Mouse (Mus musculus) embryonic facial prominence, embryonic 11.5 days (tissue): Measurements from ENCODE around the gene Zc3h18. TPM values are rescaled to one million over a fixed set of nuclear protein-coding genes. Genes with fewer than 3 reads are reported as not detected.

Experiments used
- ATAC-seq: fragments of 200-750 bp; cut with Nextera tagmentation; replicated peaks from 2 replicates; pipeline ENCODE4 v1.8.0; 2017; ENCODE audit warnings: low read depth; ENCODE audit not compliant: insufficient number of reproducible peaks, low FRiP score, low TSS enrichment
- DNase-seq: peaks from one replicate; pipeline ENCODE4 v3.0.0-alpha.2; 2015; ENCODE audit warnings: low spot score
- H3K27ac ChIP-seq: fragments of 300-500 bp; sonication (generic); replicated peaks from 2 replicates; pipeline ENCODE4 v1.5.1; 2014; ENCODE audit warnings: mild to moderate bottlenecking, low read depth, low read length, control low read depth
- H3K27me3 ChIP-seq: fragments of 300-500 bp; sonication (generic); 2 replicates; pipeline ENCODE4 v1.6.1; 2014; ENCODE audit warnings: mild to moderate bottlenecking, low read length, moderate library complexity, mixed read lengths; ENCODE audit not compliant: control insufficient read depth, insufficient read depth
- H3K36me3 ChIP-seq: fragments of 300-500 bp; sonication (generic); replicated peaks from 2 replicates; pipeline ENCODE4 v1.6.1; 2014; ENCODE audit warnings: low read depth, mild to moderate bottlenecking, low read length, moderate library complexity, mixed read lengths; ENCODE audit not compliant: control insufficient read depth, insufficient read depth
- H3K4me1 ChIP-seq: fragments of 300-500 bp; sonication (generic); 2 replicates; pipeline ENCODE4 v1.6.1; 2014; ENCODE audit warnings: low read length, mixed read lengths; ENCODE audit not compliant: control insufficient read depth, insufficient read depth
- H3K4me2 ChIP-seq: fragments of 300-500 bp; sonication (generic); 2 replicates; pipeline ENCODE4 v1.6.1; 2014; ENCODE audit warnings: low read depth, mild to moderate bottlenecking, control low read depth, low read length, moderate library complexity
- H3K4me3 ChIP-seq: fragments of 300-500 bp; sonication (generic); 2 replicates; pipeline ENCODE4 v1.5.1; 2014; ENCODE audit warnings: low read depth, low read length, control low read depth
- H3K9ac ChIP-seq: fragments of 300-500 bp; sonication (generic); replicated peaks from 2 replicates; pipeline ENCODE4 v1.6.1; 2014; ENCODE audit warnings: mild to moderate bottlenecking, control low read depth, low read length
- H3K9me3 ChIP-seq: fragments of 300-500 bp; sonication (generic); replicated peaks from 2 replicates; pipeline ENCODE4 v1.6.1; 2016; ENCODE audit warnings: mild to moderate bottlenecking, low read length, inconsistent platforms, mixed read lengths; ENCODE audit not compliant: control insufficient read depth
- WGBS: fragments of 180-500 bp; shearing (Covaris S2); extraction: QIAGEN DNeasy Blood & Tissue Kit; methylation state at CpG from one replicate; pipeline ENCODE4 v1.1.7; 2014; 5-methylcytosine and 5-hydroxymethylcytosine counted together
- polyA plus RNA-seq: library from polyadenylated mRNA; unstranded; fragments of >200 nt; fragmentation: Nextera tagmentation; extraction: Ambion mirVana; gene quantifications from 2 replicates; pipeline ENCODE4 v1.2.1, GENCODE M21; 2014

The Zc3h18 gene
- polyA plus RNA-seq, 1 experiment from 2014 or later, result 40.1 TPM

DNA sequence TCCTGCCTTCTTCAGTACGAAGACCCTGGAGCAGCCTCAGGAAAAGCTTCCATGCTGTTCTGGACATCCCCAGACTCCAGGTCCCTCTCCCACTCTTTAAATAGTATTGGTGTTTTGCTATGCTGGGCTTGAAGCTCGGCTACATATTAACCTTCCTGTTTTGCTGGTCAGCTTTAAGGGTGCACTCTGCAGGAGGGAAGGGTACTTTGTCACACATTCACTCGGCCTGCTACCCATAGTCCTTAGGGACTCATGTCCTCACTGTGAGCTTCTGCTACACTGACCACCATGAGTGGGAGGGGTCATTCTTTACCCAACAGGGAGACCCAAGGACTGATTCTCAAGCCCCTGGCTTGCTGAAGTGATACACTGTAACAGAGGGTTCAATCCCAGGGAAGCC, 54.2 kb downstream of the Zc3h18 start:
- H3K9ac ChIP-seq, result no peak overlapping the region
- no peak overlapping the region for H3K4me3 ChIP-seq
- no peaks in the 10 kb centered on the region; the same call in 1 of the 2 replicates for H3K4me1 ChIP-seq
- no peak overlapping the region for H3K4me2 ChIP-seq
- no peak overlapping the region for H3K27ac ChIP-seq
- DNase-seq, result no peak
- H3K36me3 ChIP-seq, result no peaks in the 10 kb centered on the region; the same call in 1 of the 2 replicates
- no peak for ATAC-seq
- no peaks in the 10 kb centered on the region for H3K27me3 ChIP-seq
- no peaks in the 10 kb centered on the region for H3K9me3 ChIP-seq
- 88% methylated on average over 3 of the region's 3 CpGs for WGBS

DNA sequence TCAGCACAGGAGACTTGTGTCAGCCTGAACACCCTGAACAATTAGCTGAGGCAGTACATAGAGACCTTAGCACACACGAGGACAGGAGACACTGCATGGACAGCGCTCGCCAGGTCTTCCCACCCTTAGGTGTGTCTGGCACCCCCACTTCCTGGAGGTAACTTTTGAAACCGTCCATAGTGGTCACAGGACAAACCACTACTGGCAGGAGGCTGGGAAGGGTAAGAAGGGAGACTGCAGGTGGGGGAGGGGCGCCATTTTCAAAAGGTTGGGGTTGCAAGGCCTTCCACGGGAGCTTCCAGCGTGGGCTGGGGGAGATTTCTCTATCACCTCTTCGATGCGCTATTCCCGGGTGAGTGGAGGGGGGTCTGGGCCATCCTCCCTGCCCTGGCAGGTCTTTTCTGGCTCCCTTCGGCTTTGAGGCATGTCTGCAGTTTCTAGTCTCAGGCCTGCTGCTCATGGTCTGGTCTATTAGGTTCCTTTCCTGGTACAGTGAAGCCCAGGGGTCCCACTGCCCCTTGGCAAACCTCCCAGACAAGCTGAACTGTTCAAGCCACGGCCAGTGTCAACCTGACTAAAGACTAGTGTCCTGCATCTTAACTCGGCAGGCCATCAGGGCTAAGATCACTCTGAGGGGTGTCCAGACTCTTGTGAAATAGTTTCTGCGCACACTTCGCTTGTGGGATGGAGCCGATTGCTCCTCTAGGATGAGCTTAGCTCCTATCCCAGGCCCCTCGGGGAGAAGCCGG, 55.5 kb downstream of the Zc3h18 start:
- Histone ChIP-seq H3K27ac (no peak overlapping the region), H3K27me3 (no peaks in the 10 kb centered on the region), H3K4me1 (no peaks in the 10 kb centered on the region; the same call in 1 of the 2 replicates), H3K4me2 (peak overlapping the region; percentile 94), H3K36me3 (peaks cover 3% of the 10 kb centered on the region), H3K9me3 (no peaks in the 10 kb centered on the region), H3K9ac (peak overlapping the region; percentile 71), H3K4me3 (peak overlapping the region; percentile 46)
- WGBS, result 43% methylated on average over 18 of the region's 18 CpGs
- ATAC-seq (no peak; the same call in 1 of the 2 replicates), DNase-seq (no peak)

DNA sequence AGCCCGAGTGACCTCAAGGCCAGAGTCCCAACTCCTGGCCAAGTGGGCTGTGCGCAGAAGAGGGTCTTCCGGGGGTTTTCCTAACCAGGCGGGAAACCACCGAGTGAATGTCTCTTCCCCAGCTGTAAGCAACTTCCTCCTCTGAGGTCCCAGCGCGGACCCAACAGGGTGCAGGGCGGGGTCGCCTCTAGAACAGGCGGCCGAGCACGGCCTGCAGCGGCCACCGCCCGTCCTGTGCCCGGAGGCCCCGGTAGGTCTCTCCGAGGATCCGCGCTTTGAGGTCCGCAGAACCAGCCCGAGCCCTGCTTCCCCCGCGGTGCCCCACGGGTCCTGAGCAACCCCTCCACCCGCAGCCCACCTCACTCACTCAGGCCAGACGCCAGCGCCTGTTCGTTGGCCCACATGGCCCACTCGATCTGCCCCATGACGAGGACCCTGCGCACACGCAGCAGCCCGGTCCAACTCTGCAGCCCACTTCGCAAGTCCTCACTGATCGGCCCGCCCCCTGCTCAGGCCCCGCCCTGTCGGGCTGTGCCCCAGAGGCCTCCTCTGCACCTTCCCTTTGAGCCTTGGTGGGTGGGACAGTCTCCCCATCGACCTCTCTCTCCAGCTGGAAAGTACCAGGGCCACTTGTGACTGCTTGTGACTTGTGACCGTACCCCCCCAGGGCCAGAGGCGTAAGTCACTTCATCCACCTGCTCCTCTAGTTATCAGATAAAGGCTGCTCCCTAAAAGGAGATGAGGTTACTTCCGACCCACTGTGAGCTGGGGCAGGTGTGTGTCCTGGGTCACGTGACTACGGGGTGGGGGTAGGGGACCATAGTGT, 56.2 kb downstream of the Zc3h18 start, which contains the start of gene Cyba:
Cyba (minus strand) TSS at position 488 of the 826 bp plus-strand sequence.
- Histone ChIP-seq H3K9me3 (no peaks in the 10 kb centered on the region), H3K4me2 (peak within 1 kb of the TSS; percentile 94), H3K4me3 (peak within 1 kb of the TSS; percentile 46), H3K27me3 (no peaks in the 10 kb centered on the region), H3K27ac (no peak within 1 kb of the TSS), H3K36me3 (peaks cover 3% of the 10 kb centered on the region), H3K4me1 (no peaks in the 10 kb centered on the region; the same call in 1 of the 2 replicates), H3K9ac (peak within 1 kb of the TSS; percentile 71)
- DNase-seq (peak; percentile 62), ATAC-seq (peak; percentile 29; the same call in 1 of the 2 replicates)
- WGBS, result 6% methylated on average over 45 of the region's 45 CpGs

DNA sequence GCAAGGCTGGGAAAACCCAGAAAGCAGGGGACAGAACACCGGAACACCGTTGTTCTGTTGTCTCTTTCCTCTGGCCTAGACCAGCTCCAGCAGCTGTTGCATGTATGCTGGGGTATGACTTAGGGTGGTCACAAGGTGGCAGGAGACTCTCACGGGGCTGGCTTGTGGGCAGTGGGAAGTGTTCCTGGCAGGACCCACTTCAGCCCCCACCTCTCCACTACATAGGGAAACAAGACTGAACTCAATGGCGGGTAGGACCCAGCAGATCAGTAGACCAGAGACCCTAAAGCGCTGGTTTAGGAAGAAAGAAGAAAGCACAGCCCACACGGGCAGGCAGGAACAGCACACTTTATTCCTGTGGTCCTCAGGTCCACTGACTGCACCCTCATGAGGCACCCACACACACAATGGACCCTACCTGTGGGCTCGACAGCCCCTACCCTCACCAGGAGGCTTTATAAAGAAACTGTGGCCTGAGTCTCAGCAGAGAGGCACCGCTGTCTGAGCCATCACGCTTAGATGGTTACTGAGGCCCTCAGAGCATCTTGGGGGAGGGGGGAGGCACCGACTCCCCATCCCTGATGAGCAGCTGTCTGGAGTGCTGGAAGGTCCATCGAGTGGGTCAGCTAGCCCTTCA, 57.0 kb downstream of the Zc3h18 start:
- Histone ChIP-seq H3K36me3 (peaks cover 3% of the 10 kb centered on the region), H3K9me3 (no peaks in the 10 kb centered on the region), H3K27me3 (no peaks in the 10 kb centered on the region), H3K4me3 (no peak overlapping the region), H3K27ac (no peak overlapping the region), H3K9ac (no peak overlapping the region), H3K4me1 (no peaks in the 10 kb centered on the region; the same call in 1 of the 2 replicates), H3K4me2 (no peak overlapping the region)
- ATAC-seq (no peak; the same call in 1 of the 2 replicates), DNase-seq (no peak)
- 70% methylated on average over 11 of the region's 11 CpGs for WGBS

DNA sequence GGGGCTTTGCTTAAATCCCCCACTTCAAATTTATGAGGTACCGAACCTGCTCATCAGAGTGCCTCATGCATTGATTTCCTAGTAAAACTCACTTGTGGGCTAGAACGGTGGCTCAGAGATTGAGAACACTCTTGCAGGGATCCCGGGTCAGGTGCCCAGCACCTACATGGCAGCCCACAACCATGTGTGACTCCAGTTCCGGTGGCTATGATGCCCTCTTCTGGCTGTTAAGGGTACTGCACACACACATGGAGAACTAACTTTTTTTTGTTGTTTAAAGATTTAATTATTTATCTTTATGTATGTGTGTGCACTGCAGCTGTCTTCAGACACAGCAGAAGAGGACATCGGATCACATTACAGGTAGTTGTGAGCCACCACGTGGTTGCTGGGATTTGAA, 59.0 kb downstream of the Zc3h18 start:
- no peak for DNase-seq
- H3K36me3 ChIP-seq, result peaks cover 3% of the 10 kb centered on the region
- no peaks in the 10 kb centered on the region; the same call in 1 of the 2 replicates for H3K4me1 ChIP-seq
- H3K9me3 ChIP-seq, result no peaks in the 10 kb centered on the region
- no peak for ATAC-seq
- no peaks in the 10 kb centered on the region for H3K27me3 ChIP-seq
- 87% methylated on average over 6 of the region's 6 CpGs for WGBS
- H3K27ac ChIP-seq, result no peak overlapping the region
- no peak overlapping the region for H3K4me2 ChIP-seq
- H3K9ac ChIP-seq, result no peak overlapping the region
- no peak overlapping the region for H3K4me3 ChIP-seq

DNA sequence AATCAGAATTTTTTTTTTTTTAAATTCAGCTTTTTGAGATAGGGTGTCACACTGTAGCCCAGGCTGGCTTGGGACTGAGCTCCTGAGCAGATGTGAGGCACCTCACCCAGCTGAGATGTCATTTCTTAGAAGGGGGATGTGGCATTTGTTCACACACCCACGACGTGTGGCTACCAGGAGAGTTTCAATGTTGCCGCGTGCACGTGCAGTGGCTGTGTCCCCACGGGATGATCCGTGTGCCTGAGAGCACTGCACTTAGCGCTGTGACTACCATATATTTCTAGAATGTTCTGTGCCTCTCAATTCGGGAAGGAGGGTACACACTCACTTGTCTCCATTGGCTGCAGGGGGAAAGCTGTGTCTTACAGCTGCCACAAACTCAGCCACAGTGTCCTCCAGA, 59.7 kb downstream of the Zc3h18 start:
- Histone ChIP-seq H3K4me2 (no peak overlapping the region), H3K27ac (no peak overlapping the region), H3K4me1 (no peaks in the 10 kb centered on the region; the same call in 1 of the 2 replicates), H3K9me3 (no peaks in the 10 kb centered on the region), H3K27me3 (no peaks in the 10 kb centered on the region), H3K4me3 (no peak overlapping the region), H3K9ac (no peak overlapping the region), H3K36me3 (peaks cover 3% of the 10 kb centered on the region)
- ATAC-seq, result no peak
- WGBS, result 96% methylated on average over 9 of the region's 9 CpGs
- DNase-seq, result no peak

DNA sequence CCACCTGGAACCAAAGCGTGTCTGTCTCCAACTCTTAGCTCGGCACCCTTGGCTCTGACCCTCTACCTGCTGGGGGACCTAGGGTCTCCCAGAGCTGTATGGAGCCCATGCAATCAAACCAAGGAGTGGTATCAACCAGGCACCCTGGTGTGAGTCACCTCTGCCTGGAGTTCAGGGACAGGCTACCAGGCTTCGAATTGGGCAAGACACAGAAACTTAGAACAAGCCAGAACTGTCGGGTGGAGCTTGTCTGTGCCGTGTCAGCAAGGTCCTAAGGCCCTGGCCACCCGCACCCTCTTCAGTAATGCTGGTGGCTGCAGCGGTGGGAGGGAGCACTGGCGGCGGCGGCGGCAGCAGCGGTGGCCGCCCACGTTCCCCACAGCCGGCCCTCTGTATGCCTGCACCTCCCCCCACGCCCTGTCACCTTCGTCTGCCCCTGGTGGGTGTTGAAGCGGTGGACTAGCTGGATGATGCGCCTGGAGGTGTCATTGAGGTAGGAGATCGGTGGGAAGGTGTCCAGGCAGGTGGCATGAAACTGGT, 60.2 kb downstream of the Zc3h18 start:
- no peak overlapping the region for H3K27ac ChIP-seq
- no peak overlapping the region for H3K4me2 ChIP-seq
- ATAC-seq (no peak), DNase-seq (no peak)
- H3K9ac ChIP-seq, result no peak overlapping the region
- no peaks in the 10 kb centered on the region; the same call in 1 of the 2 replicates for H3K4me1 ChIP-seq
- H3K27me3 ChIP-seq, result no peaks in the 10 kb centered on the region
- WGBS, result 86% methylated on average over 20 of the region's 20 CpGs
- H3K9me3 ChIP-seq, result no peaks in the 10 kb centered on the region
- no peak overlapping the region for H3K4me3 ChIP-seq
- peaks cover 3% of the 10 kb centered on the region for H3K36me3 ChIP-seq
